Mouse (Mus musculus): ENCODE measurements around the gene Aldh16a1.

DNA sequence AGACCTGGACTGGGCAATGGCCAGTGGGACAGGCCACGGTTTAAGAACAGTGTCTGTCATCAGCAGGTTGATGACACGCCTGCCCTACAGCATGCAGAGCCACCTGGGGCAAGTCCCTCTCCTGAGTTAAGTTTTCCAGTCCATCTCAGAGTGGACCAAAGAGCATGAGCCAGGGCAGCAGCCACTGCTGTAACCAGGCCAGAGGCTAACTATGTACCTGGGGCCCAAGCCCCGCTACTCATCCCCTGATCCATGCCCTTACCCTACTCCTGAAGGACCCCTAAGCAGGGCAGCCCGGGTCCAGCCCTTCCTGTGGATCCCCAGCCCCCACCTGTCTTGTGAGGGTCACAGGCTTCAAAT is 41.8 kb upstream of the Aldh16a1 start:
- TF ChIP-seq CTCF (IDR thresholded peaks at IDR 0.05; ENCODE audit: low read depth), result no peak
- no peak for TF ChIP-seq EP300 (IDR thresholded peaks at IDR 0.05; ENCODE audit: low read depth)

Data from heart, postnatal 0 days (tissue).